In genomic region chr13:23586099-23586939, GRCm38 (mm10) we compare ENCODE assay signal across 8 mouse cellular contexts. TPM values are rescaled to one million over a fixed set of nuclear protein-coding genes. Genes with fewer than 3 reads are reported as not detected.
DNase-seq lines count a peak whose midpoint lies in the region; ATAC-seq and TF ChIP-seq lines count a peak whose summit lies in the region.

No protein-coding gene starts in this region.

- H3K4me1 ChIP-seq in spleen, adult 2 months (ENCODE audit: control insufficient read depth, insufficient read depth, insufficient read length): peaks cover 3% of the 10 kb centered on the region; the same call in 1 of the 2 replicates
- no peaks in the 10 kb centered on the region; the same call in 1 of the 2 replicates for H3K4me1 ChIP-seq in cortical plate, adult 2 months (ENCODE audit: control insufficient read depth, insufficient read depth, low read length)
- H3K4me1 ChIP-seq in hindbrain, embryonic 15.5 days (replicated peaks): peaks cover 33% of the 10 kb centered on the region
- peaks cover 3% of the 10 kb centered on the region; the same call in 1 of the 2 replicates for H3K4me1 ChIP-seq in midbrain, postnatal 0 days (ENCODE audit: insufficient read depth, low read length)

- no peak for DNase-seq in spleen, adult 2 months (ENCODE audit: low read depth in 1 of 2, low spot score in 2 of 2)
- no peak for DNase-seq in spleen, adult 18-20 months
- no peak for DNase-seq in midbrain, postnatal 0 days (ENCODE audit: low spot score)
- no peak for DNase-seq in gastrocnemius, adult 18-20 months (ENCODE audit: low spot score)
- DNase-seq in gastrocnemius, postnatal 4 days (ENCODE audit: low spot score in 2 of 2): no peak

- peak overlapping the region; percentile 55 for H3K27ac ChIP-seq in spleen, adult 2 months (ENCODE audit: insufficient read depth, low read length)
- H3K27ac ChIP-seq in cortical plate, adult 2 months (ENCODE audit: insufficient read depth, low read length): no peak overlapping the region
- peak overlapping the region; percentile 93 for H3K27ac ChIP-seq in hindbrain, embryonic 15.5 days (replicated peaks)
- H3K27ac ChIP-seq in midbrain, postnatal 0 days (ENCODE audit: low read depth, low read length): peak overlapping the region; percentile 63

- whole genome bisulfite sequencing in spleen, adult 2 months: 4% methylated on average over 22 of the region's 22 CpGs
- WGBS in hindbrain, embryonic 15.5 days: 1% methylated on average over 22 of the region's 22 CpGs
- 1% methylated on average over 22 of the region's 22 CpGs for WGBS in midbrain, postnatal 0 days

- peak overlapping the region; percentile 39 for H3K9ac ChIP-seq in hindbrain, embryonic 15.5 days
- H3K9ac ChIP-seq in midbrain, postnatal 0 days (replicated peaks; ENCODE audit: low read length, poor library complexity, severe bottlenecking): peak overlapping the region; percentile 19; the same call in 1 of the 2 replicates

- no peaks in the 10 kb centered on the region for H3K36me3 ChIP-seq in spleen, adult 2 months (ENCODE audit: control insufficient read depth, insufficient read depth, low read length)
- H3K36me3 ChIP-seq in hindbrain, embryonic 15.5 days: no peaks in the 10 kb centered on the region
- no peaks in the 10 kb centered on the region for H3K36me3 ChIP-seq in midbrain, postnatal 0 days (ENCODE audit: insufficient read depth, low read length)

- no peak for TF ChIP-seq POLR2A in spleen, adult 2 months (IDR thresholded peaks at IDR 0.05; ENCODE audit: low read depth, low read length)
- TF ChIP-seq POLR2A in cortical plate, adult 2 months (IDR thresholded peaks at IDR 0.05; ENCODE audit: extremely low read depth, insufficient read depth, low read length): no peak

- no peak for TF ChIP-seq CTCF in spleen, adult 2 months (IDR thresholded peaks at IDR 0.05; ENCODE audit: extremely low read depth, insufficient read depth, insufficient read length, insufficient replicate concordance)
- TF ChIP-seq CTCF in cortical plate, adult 2 months (IDR thresholded peaks at IDR 0.05; ENCODE audit: extremely low read depth, insufficient read depth, low read length): no peak
- TF ChIP-seq CTCF in midbrain, postnatal 0 days (IDR thresholded peaks at IDR 0.05): no peak

- no peaks in the 10 kb centered on the region for H3K27me3 ChIP-seq in spleen, adult 2 months (ENCODE audit: control insufficient read depth, insufficient read depth, low read length)
- no peaks in the 10 kb centered on the region for H3K27me3 ChIP-seq in hindbrain, embryonic 15.5 days
- H3K27me3 ChIP-seq in midbrain, postnatal 0 days (ENCODE audit: insufficient read depth, low read length): no peaks in the 10 kb centered on the region

- H3K4me3 ChIP-seq in spleen, adult 2 months (ENCODE audit: extremely low read depth, insufficient read depth, insufficient read length): peak overlapping the region; percentile 47
- H3K4me3 ChIP-seq in cortical plate, adult 2 months (ENCODE audit: insufficient read depth, low read length): peak overlapping the region; percentile 65
- peak overlapping the region; percentile 53 for H3K4me3 ChIP-seq in hindbrain, embryonic 15.5 days
- H3K4me3 ChIP-seq in midbrain, postnatal 0 days (ENCODE audit: low read depth, low read length): peak overlapping the region; percentile 47

- H3K4me2 ChIP-seq in hindbrain, embryonic 15.5 days: peak overlapping the region; percentile 93
- peak overlapping the region; percentile 85 for H3K4me2 ChIP-seq in midbrain, postnatal 0 days (ENCODE audit: low read depth, low read length, poor library complexity, severe bottlenecking)

- no peak for ATAC-seq in hindbrain, embryonic 15.5 days (ENCODE audit: low FRiP score, low read depth)
- no peak for ATAC-seq in midbrain, postnatal 0 days (ENCODE audit: low FRiP score)
- ATAC-seq in cerebellum, adult (ENCODE audit: insufficient number of reproducible peaks, low FRiP score, low TSS enrichment): no peak

- no peaks in the 10 kb centered on the region for H3K9me3 ChIP-seq in hindbrain, embryonic 15.5 days
- no peaks in the 10 kb centered on the region for H3K9me3 ChIP-seq in midbrain, postnatal 0 days (ENCODE audit: low read length)

RNA-seq across cellular contexts. Expression of gene Hist1h4d, which starts 4.9 kb away (rescaled TPM):
- 19.1 and 20.9 TPM in 2 replicates for polyA plus RNA-seq in spleen, adult 2 months (2012; rRNA removed)
- 4.4 and 8.9 TPM in 2 replicates for polyA plus RNA-seq in cortical plate, adult 2 months (2012; rRNA removed)
- 35.1 and 51.2 TPM in 2 replicates for polyA plus RNA-seq in hindbrain, embryonic 15.5 days (2015; fragmentation: Nextera tagmentation; extraction: Ambion mirVana)
- total RNA-seq in midbrain, postnatal 0 days (2014; rRNA removed): 900 and 1,141 TPM in 2 replicates
- 18.0 and 18.8 TPM in 2 replicates for polyA plus RNA-seq in midbrain, postnatal 0 days (2015; fragmentation: Nextera tagmentation; extraction: Ambion mirVana)
- 10 to 100 TPM; 33.6 to 46.4 TPM for total RNA-seq in gastrocnemius, adult 18-20 months (2021)
- total RNA-seq in gastrocnemius, postnatal 4 days (2021): 100 to 1,000 TPM; 302 to 338 TPM

RNA-seq across cellular contexts. Expression of gene Hist1h3d, which starts 10.8 kb away (rescaled TPM):
- 20.9 and 27.9 TPM in 2 replicates for polyA plus RNA-seq in spleen, adult 2 months (2012; rRNA removed)
- 2.6 and 3.0 TPM in 2 replicates for polyA plus RNA-seq in cortical plate, adult 2 months (2012; rRNA removed)
- polyA plus RNA-seq in hindbrain, embryonic 15.5 days (2015; fragmentation: Nextera tagmentation; extraction: Ambion mirVana): 1.2 and 2.0 TPM in 2 replicates
- total RNA-seq in midbrain, postnatal 0 days (2014; rRNA removed): 49.8 and 92.5 TPM in 2 replicates
- polyA plus RNA-seq in midbrain, postnatal 0 days (2015; fragmentation: Nextera tagmentation; extraction: Ambion mirVana): 0.42 and 0.55 TPM in 2 replicates
- 1 to 10 TPM; 3.2 to 3.7 TPM for total RNA-seq in gastrocnemius, adult 18-20 months (2021)
- 10 to 100 TPM; 55.2 to 69.3 TPM for total RNA-seq in gastrocnemius, postnatal 4 days (2021)

RNA-seq across cellular contexts. Expression of gene Hist1h2ad, which starts 12.1 kb away (rescaled TPM):
- polyA plus RNA-seq in spleen, adult 2 months (2012; rRNA removed): 12.2 and 23.2 TPM in 2 replicates
- 0.32 and 0.92 TPM in 2 replicates for polyA plus RNA-seq in cortical plate, adult 2 months (2012; rRNA removed)
- not detected in 2 replicates for polyA plus RNA-seq in hindbrain, embryonic 15.5 days (2015; fragmentation: Nextera tagmentation; extraction: Ambion mirVana)
- total RNA-seq in midbrain, postnatal 0 days (2014; rRNA removed): 162 and 232 TPM in 2 replicates
- not detected in 2 replicates for polyA plus RNA-seq in midbrain, postnatal 0 days (2015; fragmentation: Nextera tagmentation; extraction: Ambion mirVana)
- total RNA-seq in gastrocnemius, adult 18-20 months (2021): 1 to 10 TPM in 1 of 2 experiments, under 1 TPM in 1; 0.80 to 1.7 TPM
- total RNA-seq in gastrocnemius, postnatal 4 days (2021): 10 to 100 TPM; 51.6 to 79.2 TPM

RNA-seq across cellular contexts. Expression of gene Hist1h2bf, which starts 12.3 kb away (rescaled TPM):
- 26.2 and 28.3 TPM in 2 replicates for polyA plus RNA-seq in spleen, adult 2 months (2012; rRNA removed)
- polyA plus RNA-seq in cortical plate, adult 2 months (2012; rRNA removed): 0.67 TPM in 1 of 2 replicates, not detected in the other
- polyA plus RNA-seq in hindbrain, embryonic 15.5 days (2015; fragmentation: Nextera tagmentation; extraction: Ambion mirVana): 0.76 and 2.0 TPM in 2 replicates
- 194 and 327 TPM in 2 replicates for total RNA-seq in midbrain, postnatal 0 days (2014; rRNA removed)
- 0.43 TPM in 1 of 2 replicates, not detected in the other for polyA plus RNA-seq in midbrain, postnatal 0 days (2015; fragmentation: Nextera tagmentation; extraction: Ambion mirVana)
- total RNA-seq in gastrocnemius, adult 18-20 months (2021): 1 to 10 TPM; 1.3 to 5.3 TPM
- total RNA-seq in gastrocnemius, postnatal 4 days (2021): 100 to 1,000 TPM; 240 to 292 TPM

RNA-seq across cellular contexts. Expression of gene Hist1h2bg, which starts 15.1 kb away (rescaled TPM):
- 57.5 and 66.9 TPM in 2 replicates for polyA plus RNA-seq in spleen, adult 2 months (2012; rRNA removed)
- polyA plus RNA-seq in cortical plate, adult 2 months (2012; rRNA removed): 7.8 and 11.4 TPM in 2 replicates
- 2.5 and 3.1 TPM in 2 replicates for polyA plus RNA-seq in hindbrain, embryonic 15.5 days (2015; fragmentation: Nextera tagmentation; extraction: Ambion mirVana)
- 248 and 572 TPM in 2 replicates for total RNA-seq in midbrain, postnatal 0 days (2014; rRNA removed)
- 2.8 and 4.5 TPM in 2 replicates for polyA plus RNA-seq in midbrain, postnatal 0 days (2015; fragmentation: Nextera tagmentation; extraction: Ambion mirVana)
- total RNA-seq in gastrocnemius, adult 18-20 months (2021): 1 to 10 TPM; 2.2 to 3.7 TPM
- 100 to 1,000 TPM; 491 to 581 TPM for total RNA-seq in gastrocnemius, postnatal 4 days (2021)
